Mouse (Mus musculus) B cell, adult (primary cell): ENCODE data around the gene Gm3526. TPM values are rescaled to one million over a fixed set of nuclear protein-coding genes. Genes with fewer than 3 reads are reported as not detected.

Experiments used
- total RNA-seq: library from RNA; stranded (reverse); gene quantifications from 4 replicates; pipeline ENCODE4 v1.2.4, GENCODE M21; 2023; ENCODE audit not compliant: inconsistent age

Gm3526 gene
- not detected in 4 replicates for total RNA-seq

GRCm38 (mm10) chr14:5260480-5260879, at the start of gene Gm3526:
Gene Gm3526, minus strand, starts transcription at chr14:5260580.

Other genes with a start within 250 kb of the Gm3526 start
- gene Gm3298, start 244.7 kb downstream of the Gm3526 start, total RNA-seq, result not detected in 4 replicates
- gene 4930555G01Rik, start 210.0 kb downstream of the Gm3526 start, total RNA-seq, result not detected in 4 replicates
- gene Gm8281, start 189.5 kb downstream of the Gm3526 start, total RNA-seq, result not detected in 4 replicates
- gene Gm8279, start 129.1 kb downstream of the Gm3526 start, total RNA-seq, result not detected in 4 replicates
- gene Gm3317, start 96.0 kb downstream of the Gm3526 start, total RNA-seq, result not detected in 4 replicates
- not detected in 4 replicates for gene Gm8271, start 74.8 kb downstream of the Gm3526 start, total RNA-seq
- not detected in 4 replicates for gene Gm3542, start 74.3 kb upstream of the Gm3526 start, total RNA-seq
- gene Gm3500, start 128.5 kb upstream of the Gm3526 start, total RNA-seq, result not detected in 4 replicates
- not detected in 4 replicates for gene Gm3194, start 194.9 kb upstream of the Gm3526 start, total RNA-seq
- not detected in 4 replicates for gene Gm8246, start 217.2 kb upstream of the Gm3526 start, total RNA-seq
- not detected in 4 replicates for gene Gm3187, start 223.6 kb upstream of the Gm3526 start, total RNA-seq
- 0.51 TPM in 1 of 4 replicates, not detected in the others for gene Gm3488, start 241.1 kb upstream of the Gm3526 start, total RNA-seq